24 mouse cellular contexts compared by ENCODE assay signal in genomic region chr15:30278610-30279009, GRCm38 (mm10).
DNase-seq lines count a peak whose midpoint lies in the region; ATAC-seq lines count a peak whose summit lies in the region.
"Had no signal": no experiment of that assay in that cellular context is flagged by ENCODE, and none has a peak within 500 bp of the region (broad histone marks: within the 10 kb centered on the region; RNA-seq: fewer than 3 reads in every experiment).

No protein-coding gene starts in this region.

- H3K4me1 ChIP-seq in forebrain, embryonic 14.5 days (ENCODE audit: control insufficient read depth, insufficient read depth, low read length): peaks cover 11% of the 10 kb centered on the region
- H3K4me1 ChIP-seq in forebrain, embryonic 13.5 days: peaks cover 33% of the 10 kb centered on the region
- no peaks in the 10 kb centered on the region for H3K4me1 ChIP-seq in hindbrain, embryonic 11.5 days (replicated peaks; ENCODE audit: control insufficient read depth, insufficient read depth, low read length)
- H3K4me1 ChIP-seq in hindbrain, embryonic 12.5 days: no peaks in the 10 kb centered on the region
- H3K4me1 ChIP-seq in midbrain, embryonic 12.5 days: peaks cover 14% of the 10 kb centered on the region; the same call in 1 of the 2 replicates
- H3K4me1 ChIP-seq in midbrain, embryonic 16.5 days (ENCODE audit: control insufficient read depth, insufficient read depth, low read length): no peaks in the 10 kb centered on the region
- H3K4me1 ChIP-seq: embryonic facial prominence, embryonic 10.5 days; embryonic facial prominence, embryonic 12.5 days had no signal

- WGBS in forebrain, embryonic 14.5 days: 51% methylated on average over 4 of the region's 4 CpGs
- 53% methylated on average over 4 of the region's 4 CpGs for WGBS in forebrain, embryonic 13.5 days
- WGBS in hindbrain, embryonic 11.5 days: 71% methylated on average over 4 of the region's 4 CpGs
- 66% methylated on average over 4 of the region's 4 CpGs for WGBS in hindbrain, embryonic 12.5 days
- 68% methylated on average over 4 of the region's 4 CpGs for WGBS in midbrain, embryonic 12.5 days
- WGBS in midbrain, embryonic 16.5 days: 69% methylated on average over 4 of the region's 4 CpGs

- no peak overlapping the region for H3K4me2 ChIP-seq in forebrain, embryonic 14.5 days (ENCODE audit: low read length)
- no peak overlapping the region for H3K4me2 ChIP-seq in forebrain, embryonic 13.5 days
- H3K4me2 ChIP-seq in hindbrain, embryonic 11.5 days (replicated peaks; ENCODE audit: low read depth, low read length): no peak overlapping the region
- no peak overlapping the region for H3K4me2 ChIP-seq in hindbrain, embryonic 12.5 days (replicated peaks)
- no peak overlapping the region for H3K4me2 ChIP-seq in midbrain, embryonic 12.5 days (replicated peaks)
- no peak overlapping the region for H3K4me2 ChIP-seq in midbrain, embryonic 16.5 days (ENCODE audit: low read length)
- H3K4me2 ChIP-seq: embryonic facial prominence, embryonic 12.5 days; forebrain, embryonic 12.5 days had no signal

- H3K4me3 ChIP-seq in forebrain, embryonic 14.5 days (ENCODE audit: low read depth, low read length): no peak overlapping the region
- no peak overlapping the region for H3K4me3 ChIP-seq in forebrain, embryonic 13.5 days
- no peak overlapping the region for H3K4me3 ChIP-seq in hindbrain, embryonic 11.5 days (ENCODE audit: low read depth, low read length)
- no peak overlapping the region for H3K4me3 ChIP-seq in hindbrain, embryonic 12.5 days
- no peak overlapping the region for H3K4me3 ChIP-seq in midbrain, embryonic 12.5 days
- H3K4me3 ChIP-seq in midbrain, embryonic 16.5 days (ENCODE audit: low read depth, low read length): no peak overlapping the region
- H3K4me3 ChIP-seq: embryonic facial prominence, embryonic 10.5 days; embryonic facial prominence, embryonic 12.5 days; forebrain, embryonic 12.5 days had no signal

- H3K27ac ChIP-seq in forebrain, embryonic 14.5 days (ENCODE audit: low read depth, low read length): no peak overlapping the region
- no peak overlapping the region for H3K27ac ChIP-seq in forebrain, embryonic 13.5 days
- H3K27ac ChIP-seq in hindbrain, embryonic 11.5 days (ENCODE audit: low read depth, low read length): no peak overlapping the region
- no peak overlapping the region for H3K27ac ChIP-seq in hindbrain, embryonic 12.5 days
- H3K27ac ChIP-seq in midbrain, embryonic 12.5 days (replicated peaks): no peak overlapping the region
- H3K27ac ChIP-seq in midbrain, embryonic 16.5 days (ENCODE audit: low read length): no peak overlapping the region
- H3K27ac ChIP-seq: embryonic facial prominence, embryonic 10.5 days; embryonic facial prominence, embryonic 12.5 days; forebrain, embryonic 12.5 days had no signal

- peak; percentile 33 for DNase-seq in forebrain, embryonic 14.5 days (ENCODE audit: low spot score)
- no peak for DNase-seq in hindbrain, embryonic 11.5 days (ENCODE audit: low spot score)
- DNase-seq: adrenal gland, adult 8-10 months; adrenal gland, postnatal 14 days; adrenal gland, postnatal 36 days; B cell, adult 2 months; cerebellum, adult 11-12 months; cerebellum, adult 2 months; cerebellum, adult 9-10 months; cerebellum, postnatal 10 days; cerebellum, postnatal 25 days; forebrain, postnatal 0 days had no signal

- no peak overlapping the region for H3K9ac ChIP-seq in forebrain, embryonic 14.5 days (ENCODE audit: low read length)
- no peak overlapping the region for H3K9ac ChIP-seq in forebrain, embryonic 13.5 days
- H3K9ac ChIP-seq in hindbrain, embryonic 11.5 days (ENCODE audit: low read depth, low read length): no peak overlapping the region
- no peak overlapping the region for H3K9ac ChIP-seq in hindbrain, embryonic 12.5 days
- no peak overlapping the region for H3K9ac ChIP-seq in midbrain, embryonic 12.5 days (replicated peaks)
- no peak overlapping the region for H3K9ac ChIP-seq in midbrain, embryonic 16.5 days (ENCODE audit: low read depth, low read length)
- H3K9ac ChIP-seq: embryonic facial prominence, embryonic 12.5 days; forebrain, embryonic 12.5 days; forebrain, postnatal 0 days had no signal

- H3K9me3 ChIP-seq in forebrain, embryonic 14.5 days (replicated peaks; ENCODE audit: control insufficient read depth, low read length): no peaks in the 10 kb centered on the region
- H3K9me3 ChIP-seq in forebrain, embryonic 13.5 days (replicated peaks): no peaks in the 10 kb centered on the region
- no peaks in the 10 kb centered on the region for H3K9me3 ChIP-seq in hindbrain, embryonic 11.5 days (ENCODE audit: control insufficient read depth, low read length)
- H3K9me3 ChIP-seq in hindbrain, embryonic 12.5 days (replicated peaks): no peaks in the 10 kb centered on the region
- H3K9me3 ChIP-seq in midbrain, embryonic 12.5 days: no peaks in the 10 kb centered on the region
- no peaks in the 10 kb centered on the region for H3K9me3 ChIP-seq in midbrain, embryonic 16.5 days (replicated peaks; ENCODE audit: control insufficient read depth, low read length, poor library complexity, severe bottlenecking)
- H3K9me3 ChIP-seq: embryonic facial prominence, embryonic 10.5 days; embryonic facial prominence, embryonic 12.5 days; forebrain, embryonic 12.5 days; G1E had no signal

- peak; percentile 43; the same call in 1 of the 2 replicates for ATAC-seq in forebrain, embryonic 14.5 days
- no peak for ATAC-seq in forebrain, embryonic 13.5 days
- ATAC-seq in hindbrain, embryonic 11.5 days (ENCODE audit: low FRiP score): peak; percentile 63
- ATAC-seq in hindbrain, embryonic 12.5 days (ENCODE audit: low FRiP score): no peak
- peak; percentile 45; the same call in 1 of the 2 replicates for ATAC-seq in midbrain, embryonic 12.5 days (ENCODE audit: low FRiP score, low read depth)
- ATAC-seq in midbrain, embryonic 16.5 days: no peak
- ATAC-seq: activated CD4-positive, CD25-positive, alpha-beta regulatory T cell, adult 4 months; CD4-positive, CD25-positive, alpha-beta regulatory T cell, adult 4 months; forebrain, postnatal 0 days; Patski had no signal

- H3K27me3 ChIP-seq in forebrain, embryonic 14.5 days (replicated peaks; ENCODE audit: control insufficient read depth, insufficient read depth, low read length): no peaks in the 10 kb centered on the region
- no peaks in the 10 kb centered on the region for H3K27me3 ChIP-seq in forebrain, embryonic 13.5 days
- H3K27me3 ChIP-seq in hindbrain, embryonic 11.5 days (ENCODE audit: control insufficient read depth, insufficient read depth, low read length): no peaks in the 10 kb centered on the region
- H3K27me3 ChIP-seq in hindbrain, embryonic 12.5 days: no peaks in the 10 kb centered on the region
- H3K27me3 ChIP-seq in midbrain, embryonic 12.5 days: no peaks in the 10 kb centered on the region
- H3K27me3 ChIP-seq in midbrain, embryonic 16.5 days (ENCODE audit: control insufficient read depth, insufficient read depth, low read depth, low read length): no peaks in the 10 kb centered on the region
- H3K27me3 ChIP-seq: CH12.LX; embryonic facial prominence, embryonic 12.5 days; forebrain, embryonic 12.5 days; Patski had no signal

- no peaks in the 10 kb centered on the region for H3K36me3 ChIP-seq in forebrain, embryonic 14.5 days (ENCODE audit: control insufficient read depth, insufficient read depth, low read length)
- no peaks in the 10 kb centered on the region for H3K36me3 ChIP-seq in forebrain, embryonic 13.5 days (ENCODE audit: poor library complexity, severe bottlenecking)
- no peaks in the 10 kb centered on the region for H3K36me3 ChIP-seq in hindbrain, embryonic 11.5 days (ENCODE audit: control insufficient read depth, insufficient read depth, low read length)
- no peaks in the 10 kb centered on the region for H3K36me3 ChIP-seq in hindbrain, embryonic 12.5 days
- H3K36me3 ChIP-seq in midbrain, embryonic 12.5 days: no peaks in the 10 kb centered on the region
- H3K36me3 ChIP-seq in midbrain, embryonic 16.5 days (ENCODE audit: control insufficient read depth, insufficient read depth, low read length): no peaks in the 10 kb centered on the region
- H3K36me3 ChIP-seq: embryonic facial prominence, embryonic 10.5 days; embryonic facial prominence, embryonic 12.5 days; forebrain, embryonic 12.5 days; G1E had no signal

Comparison
In these comparisons a context has a peak if more than half of its experiments do, and no peak if none do; other contexts are left out.
1. ATAC-seq: peak in forebrain, embryonic 14.5 days (single experiment), hindbrain, embryonic 11.5 days (single experiment) and midbrain, embryonic 12.5 days (single experiment); none in forebrain, embryonic 13.5 days (single experiment), hindbrain, embryonic 12.5 days (single experiment) and midbrain, embryonic 16.5 days (single experiment).